Mouse (Mus musculus): Measurements from ENCODE around the gene Rnf115. TPM values are rescaled to one million over a fixed set of nuclear protein-coding genes. Genes with fewer than 3 reads are reported as not detected.

The Rnf115 gene
- polyA plus RNA-seq, 1 experiment from 2014 or later = 43.6 TPM

GRCm38 (mm10) chr3:96821581-96821980, 94.1 kb downstream of the Rnf115 start:
- H3K9ac ChIP-seq (ENCODE audit: low read depth, low read length) = no peak overlapping the region
- H3K4me1 ChIP-seq (ENCODE audit: control insufficient read depth, insufficient read depth, low read length) = no peaks in the 10 kb centered on the region
- no peak for ATAC-seq
- no peaks in the 10 kb centered on the region for H3K36me3 ChIP-seq (ENCODE audit: control insufficient read depth, insufficient read depth, low read length)
- no peak overlapping the region for H3K27ac ChIP-seq (ENCODE audit: low read length)
- no peak overlapping the region for H3K4me3 ChIP-seq (ENCODE audit: low read length)
- WGBS = 86% methylated on average over 4 of the region's 4 CpGs
- H3K9me3 ChIP-seq (ENCODE audit: control insufficient read depth, low read length) = no peaks in the 10 kb centered on the region
- no peak overlapping the region for H3K4me2 ChIP-seq (ENCODE audit: low read depth, low read length)
- H3K27me3 ChIP-seq (replicated peaks; ENCODE audit: control insufficient read depth, insufficient read depth, low read length) = no peaks in the 10 kb centered on the region

GRCm38 (mm10) chr3:96823701-96824100, 96.2 kb downstream of the Rnf115 start:
- whole genome bisulfite sequencing = 37% methylated on average over 3 of the region's 3 CpGs
- no peak overlapping the region for H3K4me3 ChIP-seq (ENCODE audit: low read length)
- no peak overlapping the region for H3K27ac ChIP-seq (ENCODE audit: low read length)
- no peaks in the 10 kb centered on the region for H3K4me1 ChIP-seq (ENCODE audit: control insufficient read depth, insufficient read depth, low read length)
- ATAC-seq = peak; percentile 80
- H3K27me3 ChIP-seq (replicated peaks; ENCODE audit: control insufficient read depth, insufficient read depth, low read length) = no peaks in the 10 kb centered on the region
- no peaks in the 10 kb centered on the region for H3K36me3 ChIP-seq (ENCODE audit: control insufficient read depth, insufficient read depth, low read length)
- H3K9me3 ChIP-seq (ENCODE audit: control insufficient read depth, low read length) = no peaks in the 10 kb centered on the region
- H3K9ac ChIP-seq (ENCODE audit: low read depth, low read length) = no peak overlapping the region
- H3K4me2 ChIP-seq (ENCODE audit: low read depth, low read length) = no peak overlapping the region

- H3K9me3 ChIP-seq (ENCODE audit: control insufficient read depth, low read length) = no peaks in the 10 kb centered on the region
- 84% methylated on average over 12 of the region's 12 CpGs for WGBS
- no peak overlapping the region for H3K4me3 ChIP-seq (ENCODE audit: low read length)
- H3K4me2 ChIP-seq (ENCODE audit: low read depth, low read length) = no peak overlapping the region
- no peak overlapping the region for H3K9ac ChIP-seq (ENCODE audit: low read depth, low read length)
- no peaks in the 10 kb centered on the region for H3K27me3 ChIP-seq (replicated peaks; ENCODE audit: control insufficient read depth, insufficient read depth, low read length)
- no peak for ATAC-seq
- peaks cover 6% of the 10 kb centered on the region; the same call in 1 of the 2 replicates for H3K4me1 ChIP-seq (ENCODE audit: control insufficient read depth, insufficient read depth, low read length)
- no peaks in the 10 kb centered on the region for H3K36me3 ChIP-seq (ENCODE audit: control insufficient read depth, insufficient read depth, low read length)
- no peak overlapping the region for H3K27ac ChIP-seq (ENCODE audit: low read length)
Measured at GRCm38 (mm10) chr3:96824614-96825013, 97.2 kb downstream of the Rnf115 start.

GRCm38 (mm10) chr3:96825261-96825660, 97.8 kb downstream of the Rnf115 start:
- WGBS = 51% methylated on average over 11 of the region's 11 CpGs
- H3K27ac ChIP-seq (ENCODE audit: low read length) = no peak overlapping the region

GRCm38 (mm10) chr3:96828308-96828864, 100.9 kb downstream of the Rnf115 start:
- H3K27ac ChIP-seq (ENCODE audit: low read length) = peak overlapping the region; percentile 43
- no peaks in the 10 kb centered on the region for H3K36me3 ChIP-seq (ENCODE audit: control insufficient read depth, insufficient read depth, low read length)
- no peaks in the 10 kb centered on the region for H3K27me3 ChIP-seq (replicated peaks; ENCODE audit: control insufficient read depth, insufficient read depth, low read length)
- peak overlapping the region; percentile 7; the same call in 1 of the 2 replicates for H3K4me3 ChIP-seq (ENCODE audit: low read length)
- WGBS = 34% methylated on average over 15 of the region's 15 CpGs
- peak overlapping the region; percentile 39 for H3K4me2 ChIP-seq (ENCODE audit: low read depth, low read length)
- H3K9ac ChIP-seq (ENCODE audit: low read depth, low read length) = 0 out of 2 replicates have a peak overlapping the region, but pooled peaks have one; percentile 9
- H3K4me1 ChIP-seq (ENCODE audit: control insufficient read depth, insufficient read depth, low read length) = peaks cover 8% of the 10 kb centered on the region
- H3K9me3 ChIP-seq (ENCODE audit: control insufficient read depth, low read length) = no peaks in the 10 kb centered on the region
- peak; percentile 43; the same call in 1 of the 2 replicates for ATAC-seq

More at GRCm38 (mm10) chr3:96825261-96825660, 97.8 kb downstream of the Rnf115 start:
- no peak overlapping the region for H3K4me2 ChIP-seq (ENCODE audit: low read depth, low read length)
- H3K4me3 ChIP-seq (ENCODE audit: low read length) = no peak overlapping the region
- no peak overlapping the region for H3K9ac ChIP-seq (ENCODE audit: low read depth, low read length)
- H3K27me3 ChIP-seq (replicated peaks; ENCODE audit: control insufficient read depth, insufficient read depth, low read length) = no peaks in the 10 kb centered on the region
- H3K9me3 ChIP-seq (ENCODE audit: control insufficient read depth, low read length) = no peaks in the 10 kb centered on the region
- H3K4me1 ChIP-seq (ENCODE audit: control insufficient read depth, insufficient read depth, low read length) = peaks cover 8% of the 10 kb centered on the region
- ATAC-seq = no peak
- H3K36me3 ChIP-seq (ENCODE audit: control insufficient read depth, insufficient read depth, low read length) = no peaks in the 10 kb centered on the region

GRCm38 (mm10) chr3:96828984-96829383, 101.5 kb downstream of the Rnf115 start, which contains the start of the genes Pdzk1 and Cd160:
Gene Pdzk1, plus strand, starts transcription at chr3:96829284.
Gene Cd160, minus strand, starts transcription at chr3:96829351.
- peak within 1 kb of the TSS; percentile 49 for H3K27ac ChIP-seq (ENCODE audit: low read length)
- H3K27me3 ChIP-seq (replicated peaks; ENCODE audit: control insufficient read depth, insufficient read depth, low read length) = no peaks in the 10 kb centered on the region
- peak within 1 kb of the TSS; percentile 29 for H3K4me3 ChIP-seq (ENCODE audit: low read length)
- 76% methylated on average over 1 of the region's 1 CpGs for WGBS
- ATAC-seq = 0 out of 2 replicates have a peak, but pooled peaks have one; percentile 6
- peak within 1 kb of the TSS; percentile 48 for H3K9ac ChIP-seq (ENCODE audit: low read depth, low read length)
- peak within 1 kb of the TSS; percentile 39 for H3K4me2 ChIP-seq (ENCODE audit: low read depth, low read length)
- H3K36me3 ChIP-seq (ENCODE audit: control insufficient read depth, insufficient read depth, low read length) = no peaks in the 10 kb centered on the region
- no peaks in the 10 kb centered on the region for H3K9me3 ChIP-seq (ENCODE audit: control insufficient read depth, low read length)
- peaks cover 8% of the 10 kb centered on the region for H3K4me1 ChIP-seq (ENCODE audit: control insufficient read depth, insufficient read depth, low read length)

- Histone ChIP-seq H3K4me3 (ENCODE audit: low read length) (peak overlapping the region; percentile 29), H3K9ac (ENCODE audit: low read depth, low read length) (peak overlapping the region; percentile 48), H3K27ac (ENCODE audit: low read length) (peak overlapping the region; percentile 49; the same call in 1 of the 2 replicates), H3K4me2 (ENCODE audit: low read depth, low read length) (peak overlapping the region; percentile 38; the same call in 1 of the 2 replicates), H3K27me3 (replicated peaks; ENCODE audit: control insufficient read depth, insufficient read depth, low read length) (no peaks in the 10 kb centered on the region), H3K4me1 (ENCODE audit: control insufficient read depth, insufficient read depth, low read length) (peaks cover 8% of the 10 kb centered on the region), H3K9me3 (ENCODE audit: control insufficient read depth, low read length) (no peaks in the 10 kb centered on the region), H3K36me3 (ENCODE audit: control insufficient read depth, insufficient read depth, low read length) (no peaks in the 10 kb centered on the region)
- ATAC-seq = peak; percentile 55
- WGBS = 69% methylated on average over 10 of the region's 10 CpGs
Measured at GRCm38 (mm10) chr3:96829856-96830255, 102.4 kb downstream of the Rnf115 start.

GRCm38 (mm10) chr3:96832930-96833329, 105.5 kb downstream of the Rnf115 start:
- ATAC-seq = no peak
- Histone ChIP-seq H3K36me3 (ENCODE audit: control insufficient read depth, insufficient read depth, low read length) (no peaks in the 10 kb centered on the region), H3K9ac (ENCODE audit: low read depth, low read length) (no peak overlapping the region), H3K4me2 (ENCODE audit: low read depth, low read length) (no peak overlapping the region), H3K4me3 (ENCODE audit: low read length) (no peak overlapping the region), H3K27me3 (replicated peaks; ENCODE audit: control insufficient read depth, insufficient read depth, low read length) (no peaks in the 10 kb centered on the region), H3K9me3 (ENCODE audit: control insufficient read depth, low read length) (no peaks in the 10 kb centered on the region), H3K4me1 (ENCODE audit: control insufficient read depth, insufficient read depth, low read length) (peaks cover 8% of the 10 kb centered on the region), H3K27ac (ENCODE audit: low read length) (no peak overlapping the region)
- WGBS = 41% methylated on average over 5 of the region's 5 CpGs

GRCm38 (mm10) chr3:96834587-96835348, 107.3 kb downstream of the Rnf115 start:
- Histone ChIP-seq H3K9ac (ENCODE audit: low read depth, low read length) (no peak overlapping the region), H3K4me1 (ENCODE audit: control insufficient read depth, insufficient read depth, low read length) (peaks cover under 1% of the 10 kb centered on the region), H3K9me3 (ENCODE audit: control insufficient read depth, low read length) (no peaks in the 10 kb centered on the region), H3K4me2 (ENCODE audit: low read depth, low read length) (no peak overlapping the region), H3K4me3 (ENCODE audit: low read length) (no peak overlapping the region), H3K27me3 (replicated peaks; ENCODE audit: control insufficient read depth, insufficient read depth, low read length) (no peaks in the 10 kb centered on the region), H3K36me3 (ENCODE audit: control insufficient read depth, insufficient read depth, low read length) (no peaks in the 10 kb centered on the region), H3K27ac (ENCODE audit: low read length) (no peak overlapping the region)
- 62% methylated on average over 7 of the region's 7 CpGs for WGBS
- no peak for ATAC-seq
